Mouse (Mus musculus) hindbrain, embryonic 14.5 days (tissue): ENCODE data around the gene Sar1a. TPM values are rescaled to one million over a fixed set of nuclear protein-coding genes. Genes with fewer than 3 reads are reported as not detected.
A peak's percentile ranks its signal among the peaks of the same experiment; 100 is the strongest.

Experiments
- ATAC-seq: fragments of 200-750 bp; cut with Nextera tagmentation; 2 replicates; pipeline ENCODE4 v1.8.0; 2017; ENCODE audit warnings: moderate number of reproducible peaks, mild to moderate bottlenecking, moderate TSS enrichment, moderate library complexity; ENCODE audit not compliant: low FRiP score
- DNase-seq: peaks from one replicate; pipeline ENCODE4 v3.0.0-alpha.2; 2015; ENCODE audit warnings: low spot score
- H3K27ac ChIP-seq: fragments of 300-500 bp; sonication (generic); 2 replicates; pipeline ENCODE4 v1.5.1; 2014; ENCODE audit warnings: mild to moderate bottlenecking, moderate library complexity
- H3K27me3 ChIP-seq: fragments of 300-500 bp; sonication (generic); 2 replicates; pipeline ENCODE4 v1.6.1; 2014; ENCODE audit warnings: mild to moderate bottlenecking, low read length, mixed read lengths; ENCODE audit not compliant: control insufficient read depth, insufficient read depth
- H3K36me3 ChIP-seq: fragments of 300-500 bp; sonication (generic); replicated peaks from 2 replicates; pipeline ENCODE4 v1.6.1; 2014; ENCODE audit not compliant: control insufficient read depth, insufficient read depth
- H3K4me1 ChIP-seq: fragments of 300-500 bp; sonication (generic); replicated peaks from 2 replicates; pipeline ENCODE4 v1.6.1; 2014; ENCODE audit warnings: antibody characterized with exemption, low read length, mixed read lengths; ENCODE audit not compliant: control insufficient read depth, insufficient read depth
- H3K4me2 ChIP-seq: fragments of 300-500 bp; sonication (generic); replicated peaks from 2 replicates; pipeline ENCODE4 v1.6.1; 2014; ENCODE audit warnings: mild to moderate bottlenecking, moderate library complexity
- H3K4me3 ChIP-seq: fragments of 300-500 bp; sonication (generic); replicated peaks from 2 replicates; pipeline ENCODE4 v1.5.1; 2014; ENCODE audit warnings: mild to moderate bottlenecking, low read length
- H3K9ac ChIP-seq: fragments of 300-500 bp; sonication (generic); 2 replicates; pipeline ENCODE4 v1.6.1; 2014
- H3K9me3 ChIP-seq: fragments of 300-500 bp; sonication (generic); 2 replicates; pipeline ENCODE4 v1.6.1; 2016; ENCODE audit warnings: low read length; ENCODE audit not compliant: control insufficient read depth
- WGBS: fragments of 180-500 bp; shearing (Covaris S2); extraction: QIAGEN DNeasy Blood & Tissue Kit; methylation state at CpG from one replicate; pipeline ENCODE4 v1.1.7; 2014; 5-methylcytosine and 5-hydroxymethylcytosine counted together
- polyA plus RNA-seq: library from polyadenylated mRNA; unstranded; fragments of >200 nt; fragmentation: Nextera tagmentation; extraction: Ambion mirVana; gene quantifications from 2 replicates; pipeline ENCODE4 v1.2.1, GENCODE M21; 2014

Sar1a gene
- polyA plus RNA-seq, 1 experiment from 2014 or later, result 211 TPM

DNA sequence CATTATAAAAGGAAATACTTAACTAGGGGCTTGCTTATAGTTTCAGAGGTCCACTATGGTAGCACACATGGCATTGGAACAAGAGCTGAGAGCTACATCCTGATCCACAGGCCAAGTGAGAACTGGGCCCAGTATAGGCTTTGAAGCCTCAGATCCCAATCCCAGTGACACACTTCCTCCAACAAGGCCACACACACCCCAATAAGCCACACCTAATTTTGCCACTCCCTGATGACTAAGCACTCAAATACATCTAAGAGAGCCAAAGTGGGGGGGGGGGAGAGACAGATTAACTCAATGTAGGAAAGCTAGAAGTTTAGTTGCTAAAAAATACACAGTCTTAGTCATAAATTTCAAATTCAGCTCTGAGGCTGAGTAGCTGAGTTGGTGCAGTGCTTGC, 10.2 kb upstream of the Sar1a start:
- Histone ChIP-seq H3K9ac (no peak overlapping the region), H3K4me2 (no peak overlapping the region), H3K4me1 (no peaks in the 10 kb centered on the region), H3K27me3 (no peaks in the 10 kb centered on the region), H3K9me3 (no peaks in the 10 kb centered on the region), H3K4me3 (no peak overlapping the region), H3K27ac (no peak overlapping the region), H3K36me3 (peaks cover 97% of the 10 kb centered on the region)
- ATAC-seq (no peak), DNase-seq (no peak)

DNA sequence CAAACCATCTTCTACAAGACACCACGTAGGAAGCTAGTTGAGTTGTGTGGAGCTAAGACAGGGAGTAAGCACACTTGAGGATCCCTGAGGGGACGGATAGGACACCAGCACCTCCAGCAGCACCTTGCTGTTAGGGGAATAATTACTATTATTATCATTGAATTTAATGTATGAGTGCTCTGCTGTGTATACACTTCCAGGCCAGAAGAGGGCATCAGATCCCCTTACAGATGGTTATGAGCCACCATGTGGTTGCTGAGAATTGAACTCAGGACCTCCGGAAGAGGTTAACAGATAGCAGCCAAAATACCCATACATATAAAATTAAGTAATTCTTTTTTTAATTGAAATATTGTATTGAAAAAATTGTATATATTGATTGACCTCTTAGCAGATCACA, 9.3 kb upstream of the Sar1a start:
- no peaks in the 10 kb centered on the region for H3K9me3 ChIP-seq
- peaks cover 96% of the 10 kb centered on the region for H3K36me3 ChIP-seq
- 93% methylated on average over 3 of the region's 3 CpGs for WGBS
- no peak overlapping the region for H3K27ac ChIP-seq
- no peak overlapping the region for H3K4me3 ChIP-seq
- DNase-seq (no peak), ATAC-seq (no peak)
- no peaks in the 10 kb centered on the region for H3K27me3 ChIP-seq
- no peak overlapping the region for H3K9ac ChIP-seq
- no peaks in the 10 kb centered on the region for H3K4me1 ChIP-seq
- H3K4me2 ChIP-seq, result no peak overlapping the region

DNA sequence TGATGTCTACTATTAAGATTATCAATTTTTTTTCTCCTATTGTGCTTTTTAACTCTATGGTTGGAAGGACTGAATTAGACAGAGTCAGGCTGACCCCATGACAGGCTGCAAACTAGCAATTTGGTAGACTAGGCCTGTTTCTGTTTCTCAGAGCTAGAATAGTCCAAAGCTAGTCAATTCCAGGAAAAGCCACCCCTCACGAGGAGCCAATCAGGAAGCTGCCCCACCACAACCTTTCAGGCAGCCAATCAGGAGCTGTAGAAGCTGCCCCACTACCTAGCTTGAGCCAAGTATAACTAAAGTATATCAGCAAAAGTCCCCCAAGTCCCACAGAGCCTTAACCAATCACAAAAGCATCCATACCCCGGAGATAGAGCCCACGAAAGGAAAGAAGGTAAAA, 4.2 kb upstream of the Sar1a start:
- no peak overlapping the region for H3K4me3 ChIP-seq
- H3K27me3 ChIP-seq, result no peaks in the 10 kb centered on the region
- peaks cover 7% of the 10 kb centered on the region for H3K4me1 ChIP-seq
- no peak overlapping the region for H3K4me2 ChIP-seq
- no peak for DNase-seq
- H3K9ac ChIP-seq, result no peak overlapping the region
- no peaks in the 10 kb centered on the region for H3K9me3 ChIP-seq
- ATAC-seq, result no peak
- H3K27ac ChIP-seq, result no peak overlapping the region
- 85% methylated on average over 3 of the region's 3 CpGs for WGBS
- H3K36me3 ChIP-seq, result peaks cover 48% of the 10 kb centered on the region

DNA sequence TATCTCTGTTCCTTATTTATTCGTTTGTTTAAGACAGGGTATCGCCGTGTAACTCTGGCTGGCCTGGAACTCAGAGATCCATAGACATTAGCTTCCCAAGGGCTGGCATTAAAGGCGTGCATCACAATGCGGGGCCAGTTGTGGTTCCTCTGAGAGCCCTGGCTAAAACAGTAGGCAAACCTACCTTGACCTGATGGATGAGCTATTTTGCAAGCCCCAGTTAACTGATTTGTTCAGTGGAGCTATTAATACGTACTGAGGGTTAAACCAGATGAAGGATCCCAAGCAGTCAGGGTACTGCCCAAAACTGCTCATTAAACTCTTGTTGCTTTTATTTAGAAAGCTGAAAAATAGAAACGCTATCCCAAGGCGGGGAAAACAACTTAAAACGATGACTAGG, 554 bp upstream of the Sar1a start:
- Histone ChIP-seq H3K27me3 (no peaks in the 10 kb centered on the region), H3K4me2 (peak overlapping the region; percentile 76), H3K36me3 (peaks cover 21% of the 10 kb centered on the region), H3K9me3 (no peaks in the 10 kb centered on the region), H3K27ac (peak overlapping the region; percentile 84), H3K4me1 (peaks cover 13% of the 10 kb centered on the region), H3K9ac (peak overlapping the region; percentile 94), H3K4me3 (peak overlapping the region; percentile 93)
- ATAC-seq, result peak; percentile 3; the same call in 1 of the 2 replicates
- WGBS, result 43% methylated on average over 9 of the region's 9 CpGs
- DNase-seq, result no peak

DNA sequence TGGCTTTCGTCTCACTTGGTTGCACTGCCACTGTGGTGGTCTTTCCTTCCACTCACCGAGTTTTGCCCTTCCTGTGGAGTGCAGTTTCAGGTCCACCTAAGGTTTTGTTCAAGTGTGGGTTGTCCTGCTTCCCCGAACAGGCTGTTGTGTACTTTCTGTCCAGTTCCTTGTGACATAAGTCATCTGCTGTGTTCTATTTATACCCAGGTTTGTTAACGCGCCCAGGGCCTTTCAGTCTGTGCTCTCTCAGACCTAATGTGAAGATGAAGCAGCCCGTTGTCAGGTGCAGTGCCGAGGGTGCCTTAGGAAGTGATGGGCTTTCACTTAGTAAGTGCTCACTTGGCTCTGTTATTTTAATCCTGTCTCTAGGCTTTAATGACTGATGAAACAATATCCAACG, 9.3 kb downstream of the Sar1a start:
- no peaks in the 10 kb centered on the region for H3K9me3 ChIP-seq
- no peaks in the 10 kb centered on the region for H3K27me3 ChIP-seq
- 90% methylated on average over 8 of the region's 8 CpGs for WGBS
- H3K4me1 ChIP-seq, result no peaks in the 10 kb centered on the region
- no peak for ATAC-seq
- H3K9ac ChIP-seq, result no peak overlapping the region
- H3K36me3 ChIP-seq, result peaks cover 90% of the 10 kb centered on the region
- H3K27ac ChIP-seq, result no peak overlapping the region
- H3K4me2 ChIP-seq, result no peak overlapping the region
- H3K4me3 ChIP-seq, result no peak overlapping the region
- no peak for DNase-seq

DNA sequence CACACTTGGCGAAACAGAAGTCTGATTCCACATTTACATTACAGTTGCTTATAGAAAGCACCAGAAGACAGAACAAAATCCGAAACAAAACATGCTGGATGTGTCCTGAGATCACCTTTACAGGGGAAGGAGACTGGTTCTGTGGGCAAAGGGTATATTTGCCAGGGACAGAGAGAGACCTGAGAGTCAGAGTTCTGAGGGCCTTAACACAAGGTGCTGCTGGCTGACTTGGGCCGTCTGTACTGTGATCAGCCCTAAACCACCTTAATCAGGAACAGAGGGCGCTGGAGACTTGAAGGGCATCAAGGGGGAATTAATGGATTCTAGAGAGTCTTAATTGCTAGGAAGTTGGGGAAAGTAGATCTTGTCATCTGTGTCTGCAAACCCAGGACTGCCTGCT, 13.5 kb downstream of the Sar1a start:
- H3K27me3 ChIP-seq, result no peaks in the 10 kb centered on the region
- no peak overlapping the region for H3K4me3 ChIP-seq
- 79% methylated on average over 4 of the region's 4 CpGs for WGBS
- H3K27ac ChIP-seq, result no peak overlapping the region
- H3K4me1 ChIP-seq, result peaks cover 17% of the 10 kb centered on the region
- H3K9me3 ChIP-seq, result no peaks in the 10 kb centered on the region
- ATAC-seq, result no peak
- no peak overlapping the region for H3K9ac ChIP-seq
- H3K4me2 ChIP-seq, result no peak overlapping the region
- peaks cover 51% of the 10 kb centered on the region for H3K36me3 ChIP-seq
- no peak for DNase-seq

DNA sequence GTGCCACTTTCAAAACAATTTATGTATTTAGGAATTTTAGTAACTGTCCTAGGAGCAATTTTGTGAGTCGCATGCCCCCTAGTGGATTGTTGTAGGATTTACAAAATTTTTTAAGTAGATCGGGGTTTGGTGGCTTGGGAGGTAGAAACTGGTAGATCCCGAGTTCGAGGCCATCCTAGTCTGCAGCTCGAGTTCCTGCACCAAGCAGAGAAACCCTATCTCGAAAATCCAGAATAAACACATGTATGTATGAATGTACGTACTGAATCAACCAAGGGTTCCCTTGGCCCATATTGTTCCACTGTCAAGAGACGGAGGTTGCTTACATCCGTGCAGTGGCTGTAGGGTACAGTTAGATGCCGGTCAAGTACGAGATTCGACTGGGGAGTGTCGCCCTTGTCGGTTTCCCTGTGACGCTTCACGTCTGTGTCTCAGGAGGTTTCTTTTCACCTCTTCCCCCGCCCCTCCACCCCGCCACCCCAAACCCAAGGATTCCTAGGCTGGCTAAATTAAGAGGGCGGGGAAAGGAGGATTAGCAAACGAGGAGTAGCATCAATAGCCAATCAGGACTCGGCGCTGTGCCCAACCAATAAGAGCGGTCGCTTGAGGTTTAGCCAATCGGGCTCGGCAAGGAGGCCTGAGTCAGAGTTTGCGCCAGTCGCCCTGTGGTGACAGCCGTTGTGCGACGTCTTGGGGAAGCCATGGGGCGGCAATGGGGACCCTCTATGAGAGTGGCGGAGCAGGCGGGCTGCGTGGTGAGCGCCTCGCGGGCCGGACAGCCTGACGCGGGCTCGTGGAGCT, 15.0 kb downstream of the Sar1a start, which contains the start of gene Tysnd1:
Gene Tysnd1 (plus strand): TSS at position 645 of the 801 bp plus-strand sequence.
- peak; percentile 97 for ATAC-seq
- H3K4me2 ChIP-seq, result peak within 1 kb of the TSS; percentile 100
- peaks cover 42% of the 10 kb centered on the region for H3K36me3 ChIP-seq
- peak; percentile 97 for DNase-seq
- H3K9ac ChIP-seq, result peak within 1 kb of the TSS; percentile 79
- H3K4me1 ChIP-seq, result peaks cover 17% of the 10 kb centered on the region
- H3K27ac ChIP-seq, result peak within 1 kb of the TSS; percentile 75
- 1% methylated on average over 42 of the region's 42 CpGs for WGBS
- peak within 1 kb of the TSS; percentile 98 for H3K4me3 ChIP-seq
- no peaks in the 10 kb centered on the region for H3K9me3 ChIP-seq
- no peaks in the 10 kb centered on the region for H3K27me3 ChIP-seq

DNA sequence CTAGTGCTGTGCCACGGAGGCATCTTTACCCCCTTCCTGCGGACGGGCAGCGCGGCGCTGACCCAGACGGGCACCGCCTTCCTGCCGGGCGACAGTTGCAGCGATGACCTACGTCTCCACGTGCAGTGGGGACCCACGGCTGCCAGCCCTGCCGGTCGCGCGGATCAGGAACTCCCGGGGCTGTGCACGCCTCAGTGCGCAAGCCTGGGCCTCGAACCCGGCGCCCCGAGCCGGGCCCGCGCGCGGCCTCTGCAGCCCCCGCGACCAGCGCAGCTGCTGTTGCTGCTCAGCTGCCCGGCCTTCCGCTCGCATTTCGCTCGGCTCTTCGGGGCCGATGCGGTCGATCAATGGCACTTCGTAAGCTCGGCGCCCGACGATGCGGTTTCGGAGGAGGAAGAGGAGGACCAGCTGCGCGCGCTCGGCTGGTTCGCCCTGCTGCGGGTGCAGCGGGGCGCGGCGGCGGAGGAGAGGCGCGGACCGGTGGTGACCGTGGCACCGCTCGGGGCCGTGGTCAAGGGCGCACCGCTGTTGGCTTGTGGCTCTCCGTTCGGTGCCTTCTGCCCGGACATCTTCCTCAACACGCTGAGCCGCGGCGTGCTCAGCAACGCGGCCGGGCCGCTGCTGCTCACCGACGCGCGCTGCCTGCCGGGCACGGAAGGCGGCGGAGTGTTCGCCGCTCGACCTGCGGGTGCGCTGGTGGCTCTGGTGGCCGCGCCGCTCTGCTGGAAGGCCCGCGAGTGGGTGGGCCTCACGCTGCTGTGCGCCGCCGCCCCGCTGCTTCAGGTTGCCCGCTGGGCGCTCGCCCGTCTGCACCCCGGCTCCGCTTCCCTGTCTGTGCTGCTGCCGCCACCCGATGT, 15.8 kb downstream of the Sar1a start:
- Histone ChIP-seq H3K9me3 (no peaks in the 10 kb centered on the region), H3K4me1 (peaks cover 17% of the 10 kb centered on the region), H3K27me3 (no peaks in the 10 kb centered on the region), H3K4me2 (peak overlapping the region; percentile 100), H3K4me3 (peak overlapping the region; percentile 98), H3K9ac (peak overlapping the region; percentile 79), H3K36me3 (peaks cover 33% of the 10 kb centered on the region), H3K27ac (peak overlapping the region; percentile 59; the same call in 1 of the 2 replicates)
- DNase-seq, result no peak
- WGBS, result under 1% methylated on average over 97 of the region's 111 CpGs
- peak; percentile 64; the same call in 1 of the 2 replicates for ATAC-seq

DNA sequence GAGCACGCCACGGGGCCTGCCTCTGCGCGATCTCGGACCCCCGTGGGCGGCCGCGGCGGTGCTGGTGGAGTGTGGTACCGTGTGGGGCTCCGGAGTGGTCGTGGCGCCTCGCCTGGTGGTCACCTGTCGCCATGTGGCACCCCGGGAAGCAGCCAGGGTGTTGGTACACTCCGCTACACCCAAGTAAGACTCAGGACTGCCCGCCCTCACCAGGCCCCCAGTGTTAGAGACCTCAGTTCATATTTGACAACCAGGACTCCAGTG, 16.4 kb downstream of the Sar1a start:
- Histone ChIP-seq H3K4me3 (peak overlapping the region; percentile 98), H3K4me1 (peaks cover 17% of the 10 kb centered on the region), H3K9ac (peak overlapping the region; percentile 79), H3K36me3 (peaks cover 28% of the 10 kb centered on the region), H3K27ac (no peak overlapping the region), H3K9me3 (no peaks in the 10 kb centered on the region), H3K4me2 (peak overlapping the region; percentile 100), H3K27me3 (no peaks in the 10 kb centered on the region)
- ATAC-seq (no peak), DNase-seq (no peak)
- 15% methylated on average over 19 of the region's 19 CpGs for WGBS
